Mouse (Mus musculus) cortical plate, adult 2 months (tissue): ENCODE measurements around the gene Susd1.

Source experiments
- CTCF ChIP-seq: fragments of 200-500 bp; IDR thresholded peaks from 2 replicates; pipeline ENCODE4 v1.5.1; 2011; ENCODE audit warnings: mild to moderate bottlenecking, control low read depth, low read length; ENCODE audit not compliant: insufficient read depth; ENCODE audit errors: extremely low read depth
- POLR2A ChIP-seq: fragments of 200-500 bp; IDR thresholded peaks from 2 replicates; pipeline ENCODE4 v1.6.1; 2011; ENCODE audit warnings: mild to moderate bottlenecking, low read length, control low read depth; ENCODE audit not compliant: insufficient read depth; ENCODE audit errors: extremely low read depth

DNA sequence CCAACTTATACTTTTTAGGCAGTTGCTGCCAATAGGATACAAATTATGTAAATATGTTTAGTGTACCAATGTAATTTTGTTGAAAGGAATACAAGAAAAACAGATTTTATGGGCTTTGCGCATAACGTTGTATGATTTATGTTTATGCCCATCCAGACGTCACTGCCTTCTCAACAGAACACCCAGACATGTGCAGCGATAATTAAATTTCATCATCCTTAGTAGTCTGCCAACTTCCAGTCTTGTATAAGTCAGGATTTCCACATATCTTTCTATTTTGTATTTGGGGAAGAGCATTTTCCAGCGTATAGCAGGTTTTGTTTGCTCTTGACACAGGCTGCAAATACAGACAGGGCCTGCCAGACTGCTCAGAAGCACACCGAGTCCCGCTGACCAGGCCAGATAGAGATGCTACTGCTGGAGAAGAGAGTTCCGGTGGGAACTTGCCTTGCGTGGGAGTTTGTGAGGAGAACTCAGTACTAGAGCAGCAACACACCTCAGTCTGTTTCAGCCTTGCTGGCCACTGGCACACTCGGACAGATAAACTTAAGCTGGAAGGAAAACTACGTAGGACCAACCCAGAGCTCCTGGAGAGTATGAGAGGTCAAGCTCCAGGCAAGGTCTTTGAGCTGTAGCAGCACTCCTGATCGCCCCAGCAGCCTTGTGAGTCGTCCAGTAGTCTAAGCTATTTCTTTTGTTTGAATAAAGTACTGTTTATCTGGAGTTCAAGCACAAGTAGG, 21.0 kb upstream of the Susd1 start:
- TF ChIP-seq CTCF, result no peak
- TF ChIP-seq POLR2A, result no peak
